Mouse (Mus musculus) heart, postnatal 0 days (tissue): ENCODE results near the gene Arhgap33.

Source experiments
- CTCF ChIP-seq: IDR thresholded peaks from 2 replicates; pipeline ENCODE4 v1.5.1; 2016; ENCODE audit warnings: antibody characterized with exemption, control low read depth, low read depth
- EP300 ChIP-seq: IDR thresholded peaks from 2 replicates; pipeline ENCODE4 v1.6.1; 2016; ENCODE audit warnings: antibody characterized with exemption, low read depth

DNA sequence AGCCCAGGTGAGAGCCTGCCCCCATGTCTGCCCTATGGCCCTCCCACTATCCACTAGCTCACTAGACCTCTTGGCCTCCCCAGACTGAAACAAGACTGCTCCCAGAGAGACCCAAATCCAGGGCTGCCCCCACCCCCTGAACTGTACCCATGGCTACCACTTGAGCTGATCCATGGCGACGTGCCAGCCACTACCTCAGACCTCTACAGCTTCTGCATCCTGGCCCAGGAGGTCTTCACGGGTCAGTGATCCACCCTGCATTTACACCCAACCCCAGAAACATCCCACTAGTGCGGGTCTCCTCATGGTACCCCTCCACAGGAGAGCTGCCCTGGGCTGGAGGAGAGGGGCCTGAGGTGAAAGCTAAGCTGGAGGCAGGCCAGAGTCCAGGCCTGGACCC lies 14.5 kb downstream of the Arhgap33 start:
- TF ChIP-seq CTCF: no peak
- TF ChIP-seq EP300: no peak
